ENCODE assay signal across 14 mouse cellular contexts in the genomic region with DNA sequence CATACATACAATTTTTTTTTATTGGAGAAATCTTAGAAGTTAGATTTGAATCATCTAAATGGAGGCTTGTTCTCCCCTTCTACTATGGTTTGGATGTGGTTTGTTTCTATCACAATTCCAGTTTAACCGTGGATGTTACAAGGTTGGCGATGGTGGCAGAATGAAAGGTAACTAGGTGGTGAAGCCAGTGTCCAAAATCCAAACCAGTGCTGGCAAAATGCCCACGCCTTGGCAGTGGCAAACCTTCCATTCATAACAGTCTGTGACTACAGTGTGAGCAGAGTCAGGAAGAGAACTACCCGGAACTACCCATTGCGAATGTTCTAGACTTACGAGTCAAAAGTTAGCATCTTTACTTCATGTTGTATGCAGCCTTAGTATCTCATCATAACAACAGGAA.
"Had no signal": no experiment of that assay in that cellular context is flagged by ENCODE, and none has a peak within 500 bp of the region (broad histone marks: within the 10 kb centered on the region; RNA-seq: fewer than 3 reads in every experiment).

No protein-coding gene starts in this region.

- DNase-seq: layer of hippocampus, adult 9-11 months; layer of hippocampus, postnatal 36 days; liver; liver, postnatal 0 days; lung, postnatal 14 days; midbrain, embryonic 14.5 days; thymus, postnatal 25 days had no signal

- H3K27ac ChIP-seq: limb, embryonic 10.5 days; liver, embryonic 14.5 days had no signal

- H3K9me3 ChIP-seq: intestine, embryonic 15.5 days; limb, embryonic 10.5 days; lung, embryonic 15.5 days had no signal

- H3K4me2 ChIP-seq: intestine, embryonic 15.5 days; limb, embryonic 13.5 days; lung, embryonic 15.5 days; midbrain, embryonic 11.5 days had no signal

- H3K36me3 ChIP-seq: intestine, embryonic 15.5 days; limb, embryonic 10.5 days; limb, embryonic 13.5 days; lung, embryonic 15.5 days had no signal

- H3K9ac ChIP-seq: intestine, embryonic 15.5 days; limb, embryonic 13.5 days; liver, embryonic 14.5 days; liver, postnatal 0 days; lung, embryonic 15.5 days had no signal

- H3K4me3 ChIP-seq: intestine, embryonic 15.5 days; limb, embryonic 10.5 days; limb, embryonic 13.5 days; lung, embryonic 15.5 days had no signal

- ATAC-seq: hindbrain, embryonic 16.5 days; intestine, embryonic 15.5 days; liver, postnatal 0 days had no signal

- H3K27me3 ChIP-seq: intestine, embryonic 15.5 days; limb, embryonic 13.5 days; lung, embryonic 15.5 days had no signal
